Mouse (Mus musculus) brain, embryonic 18.5 days (tissue): Measurements from ENCODE around the gene Wwc1.

ENCODE experiments used
- DNase-seq: peaks from one replicate; pipeline ENCODE4 v3.0.0-alpha.2; 2012; ENCODE audit warnings: low read depth, low spot score

The Wwc1 gene

DNA sequence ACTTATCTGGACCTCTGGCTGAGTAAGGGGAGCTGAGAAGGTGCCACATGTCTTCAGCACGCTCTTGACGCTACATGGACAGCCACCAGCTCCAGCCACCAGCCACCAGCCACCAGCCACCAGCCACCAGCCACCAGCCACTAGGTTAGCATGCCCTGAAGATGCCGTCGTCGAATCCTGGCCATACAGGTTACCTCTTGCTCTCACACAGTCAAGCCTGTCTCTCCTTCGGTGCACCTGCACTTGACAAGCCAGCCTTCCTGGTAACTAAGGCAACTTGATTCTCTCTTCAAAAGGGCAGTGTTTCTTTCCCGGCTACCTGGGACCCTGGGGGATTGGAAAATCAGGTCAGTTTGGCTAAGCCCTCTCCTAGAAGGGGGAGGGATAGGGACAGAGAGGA lies 7.2 kb downstream of the Wwc1 start:
- no peak for DNase-seq

DNA sequence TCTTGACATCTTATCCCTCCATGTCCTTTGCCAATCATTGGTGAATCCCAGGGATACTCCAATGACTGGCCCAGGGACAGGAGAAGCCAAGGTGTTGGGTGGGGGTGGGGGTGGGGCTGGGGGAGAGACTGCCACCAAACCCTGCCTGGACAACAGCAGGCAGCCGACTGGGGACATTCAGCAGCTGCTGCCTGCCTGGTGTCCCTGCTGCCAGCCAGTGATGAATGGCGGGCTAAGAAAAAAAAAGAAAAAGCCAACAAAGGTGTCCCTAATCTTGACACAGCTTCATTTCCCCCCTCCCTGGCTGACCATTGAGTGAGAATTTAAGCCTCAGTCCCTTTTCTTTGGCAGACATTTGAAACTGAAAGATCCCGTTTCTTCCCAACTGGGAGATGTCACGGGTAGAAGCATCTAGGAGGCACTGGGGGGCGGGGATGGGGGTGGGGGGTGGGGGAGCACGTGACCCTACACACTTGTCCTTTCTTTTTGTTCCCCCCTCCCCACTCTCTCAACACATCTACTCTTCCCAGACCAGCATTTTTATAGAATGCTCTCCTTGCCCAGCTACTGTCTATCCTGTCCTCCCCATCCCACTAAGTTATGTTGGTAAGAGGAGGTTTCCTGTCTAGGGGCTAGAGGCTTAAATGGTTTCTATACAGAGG lies 7.9 kb downstream of the Wwc1 start:
- DNase-seq, result no peak

DNA sequence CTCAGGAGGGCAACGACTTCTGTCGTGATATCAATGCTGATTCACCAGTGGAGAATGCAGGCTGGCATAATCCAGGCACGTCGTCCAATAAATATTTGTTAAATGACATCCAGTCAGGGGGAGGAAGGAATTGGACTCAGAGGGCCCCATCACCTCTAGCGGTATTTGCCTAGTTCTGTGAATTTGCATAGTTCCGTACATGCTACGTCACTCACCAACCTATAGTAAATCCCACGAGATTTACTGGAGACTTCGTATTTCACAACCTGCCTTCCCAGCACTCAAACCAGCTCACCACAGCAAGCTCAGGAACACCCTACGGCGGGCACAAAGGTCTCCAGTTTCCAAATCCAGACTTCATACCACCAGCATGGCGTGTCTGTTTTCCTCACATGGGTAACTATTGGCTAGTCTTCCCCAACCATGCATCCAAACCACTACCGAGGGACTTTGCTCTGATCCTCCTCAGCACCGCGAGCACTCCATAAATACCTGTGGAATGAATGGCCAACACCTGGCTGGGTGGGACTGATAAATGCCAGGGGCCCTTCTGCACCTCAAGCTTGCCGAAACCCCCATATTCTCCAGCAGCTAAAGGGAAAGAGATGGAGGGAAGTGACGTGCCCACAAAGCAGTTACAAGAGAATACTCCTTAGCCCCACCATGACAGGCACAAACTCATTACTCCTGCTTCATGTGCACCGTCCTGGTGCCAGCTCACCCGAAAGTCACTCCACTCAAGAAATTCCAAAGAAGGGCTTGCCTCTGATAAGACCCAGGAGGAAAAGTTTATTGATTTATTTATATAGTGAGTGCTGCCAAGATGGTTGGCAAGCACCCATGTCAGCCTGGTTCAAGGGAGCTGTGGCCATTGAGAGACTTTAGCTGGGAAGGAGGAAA lies 9.3 kb downstream of the Wwc1 start:
- no peak for DNase-seq

DNA sequence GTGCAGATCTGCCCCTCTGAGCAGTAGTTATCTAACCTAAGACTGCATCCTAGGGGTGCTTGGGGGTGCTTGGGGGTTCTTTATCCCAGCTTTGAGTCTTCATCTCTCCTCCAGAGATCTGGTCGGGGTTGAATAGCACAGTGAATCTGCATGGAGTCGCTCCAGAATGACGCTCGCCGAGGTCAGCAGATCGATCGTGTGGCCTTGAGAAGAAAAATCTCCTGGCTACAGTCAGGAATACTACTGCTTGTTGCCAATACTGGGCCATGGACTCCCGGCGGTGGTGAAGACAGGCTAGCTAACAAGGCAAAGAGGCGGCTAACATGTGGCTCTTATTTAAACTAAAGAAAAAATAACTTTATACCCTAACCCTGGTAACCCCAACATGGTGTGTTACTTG lies 12.0 kb downstream of the Wwc1 start:
- DNase-seq, result no peak

DNA sequence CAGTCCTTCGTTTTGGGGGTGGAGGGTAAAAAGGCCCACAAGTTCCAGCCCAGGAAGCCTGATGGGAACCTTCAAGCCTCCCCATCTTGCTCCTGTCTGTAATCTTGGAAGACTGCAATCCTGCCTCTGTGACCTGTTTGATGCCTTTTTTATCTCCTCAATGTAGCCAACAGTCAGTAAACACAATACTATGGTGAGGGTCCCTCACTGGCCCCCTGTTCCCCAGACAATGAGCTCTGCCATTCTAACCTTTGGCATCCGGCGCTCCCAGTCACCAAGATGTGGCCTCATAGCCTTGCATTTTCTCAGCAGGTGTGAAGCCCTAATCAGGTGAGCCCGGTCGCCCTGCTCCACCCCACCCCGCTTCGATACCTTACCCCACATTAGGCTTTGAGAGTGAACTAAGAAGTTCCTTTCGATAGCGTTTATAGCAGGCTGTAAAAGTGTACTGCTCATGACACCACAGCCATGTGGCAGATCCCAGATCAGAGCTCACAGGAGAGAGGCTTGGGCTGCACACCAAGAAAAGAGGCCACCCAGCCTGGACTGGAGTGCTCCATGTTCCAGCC lies 16.3 kb downstream of the Wwc1 start:
- no peak for DNase-seq

DNA sequence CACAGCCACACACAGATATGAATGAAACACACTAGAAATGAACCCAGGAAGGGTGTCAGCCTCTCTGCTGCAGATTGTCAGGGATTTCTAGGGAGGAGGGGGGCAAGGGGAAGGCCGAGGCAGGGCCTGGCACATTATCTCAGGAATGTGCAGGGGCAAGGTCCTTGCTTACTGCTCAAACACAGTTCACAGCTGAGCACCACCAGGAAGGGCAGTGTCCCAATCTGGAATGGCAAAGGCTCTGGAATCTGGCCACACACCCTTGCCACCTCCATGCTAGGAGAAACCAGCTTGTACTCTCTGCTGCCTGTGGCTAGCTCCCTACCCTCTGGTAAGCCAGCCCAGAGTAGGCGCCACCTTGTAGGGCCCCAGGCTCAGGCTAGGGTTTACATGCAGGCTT lies 16.8 kb downstream of the Wwc1 start:
- no peak for DNase-seq

DNA sequence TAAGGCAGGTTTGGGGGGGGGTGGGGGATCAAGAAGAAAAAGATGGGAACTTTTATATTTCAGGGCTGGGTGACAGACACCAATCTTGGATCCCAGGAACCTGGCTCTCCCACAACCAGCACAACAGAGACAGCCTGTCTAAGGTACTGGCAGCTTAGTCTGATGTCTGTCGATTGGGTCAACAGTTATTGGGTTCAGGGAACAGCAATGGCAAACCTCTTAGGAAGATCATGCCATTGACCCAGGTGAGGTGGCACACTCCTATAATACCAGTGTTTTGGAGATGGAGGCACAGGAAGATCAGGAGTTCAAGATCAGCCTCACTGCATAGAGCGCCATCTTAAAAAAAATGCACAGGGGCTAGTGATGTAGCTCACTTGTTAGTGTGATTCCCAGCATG lies 17.9 kb downstream of the Wwc1 start:
- DNase-seq, result no peak

DNA sequence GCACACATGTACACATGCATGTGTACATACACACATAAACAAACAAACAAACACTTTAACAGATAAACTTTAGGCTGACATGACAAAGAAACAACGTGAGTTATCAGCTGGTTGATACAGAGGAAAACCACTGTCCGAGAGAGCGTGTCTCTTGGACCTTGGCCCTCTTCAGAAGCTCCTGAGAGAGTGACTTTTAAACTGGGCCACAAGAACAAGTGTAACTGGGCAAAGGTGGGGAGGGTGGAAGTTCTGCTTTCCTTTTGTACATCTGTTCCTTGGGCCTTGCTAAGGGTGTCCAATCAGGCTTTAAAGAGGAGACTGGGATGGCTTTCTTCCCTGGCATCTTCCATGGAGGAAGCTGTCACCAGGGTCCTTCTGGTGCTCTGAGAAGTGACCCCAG lies 21.1 kb downstream of the Wwc1 start:
- no peak for DNase-seq

DNA sequence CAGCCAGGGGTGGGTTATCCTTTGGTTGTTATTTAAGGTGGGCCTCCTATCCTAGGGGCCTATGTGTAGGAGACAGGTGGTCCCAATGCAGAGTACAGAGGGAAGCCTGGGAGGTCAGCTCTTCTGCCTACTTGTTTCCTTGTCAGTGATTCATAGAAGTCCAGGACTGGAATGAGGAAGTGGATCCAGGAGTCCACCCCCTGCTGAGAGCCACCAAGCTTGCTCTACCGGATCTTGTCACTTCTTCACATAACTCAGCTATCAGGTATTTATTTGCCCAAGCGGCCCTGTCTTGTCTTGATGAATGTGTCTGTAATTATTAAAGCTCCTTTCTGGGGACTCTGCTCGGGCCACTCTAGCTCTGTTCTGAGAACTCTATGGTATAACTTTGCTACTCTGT lies 24.8 kb downstream of the Wwc1 start:
- no peak for DNase-seq

DNA sequence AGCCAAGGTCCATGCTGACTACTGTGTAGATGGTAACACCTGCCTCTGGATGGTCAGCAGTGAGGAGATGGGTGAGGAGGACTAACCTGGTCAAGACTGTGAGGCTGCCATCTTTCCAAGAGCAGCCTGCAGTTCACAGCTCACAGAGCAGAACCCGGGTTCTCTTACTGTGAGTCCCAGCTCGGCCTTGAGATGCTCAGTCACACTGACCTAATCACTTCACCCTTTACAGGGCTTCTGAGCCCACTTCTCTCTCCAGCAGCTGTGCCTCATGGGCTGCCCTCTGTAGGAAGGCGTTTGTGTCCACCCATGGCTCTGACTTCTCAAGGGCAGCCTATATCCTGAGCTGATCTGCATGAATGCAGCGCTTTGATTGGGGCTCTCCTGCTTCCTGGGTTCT lies 27.1 kb downstream of the Wwc1 start:
- no peak for DNase-seq

DNA sequence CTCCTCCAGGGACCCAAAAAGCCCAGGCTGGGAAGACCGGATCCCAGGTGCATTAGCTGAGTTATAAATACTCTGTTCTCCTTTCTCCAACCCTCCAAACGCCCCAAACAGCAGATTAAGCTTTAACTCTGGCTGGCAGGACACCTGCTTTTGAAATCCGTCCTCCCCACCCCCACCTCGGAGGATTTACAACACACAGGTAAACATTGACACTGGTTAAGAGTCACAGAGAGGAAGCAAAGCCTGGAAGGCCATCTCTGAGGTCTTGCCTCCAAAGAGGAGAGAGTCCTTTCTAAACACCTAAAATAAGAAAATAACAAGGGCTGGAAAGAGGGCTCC lies 28.6 kb downstream of the Wwc1 start:
- DNase-seq, result no peak

DNA sequence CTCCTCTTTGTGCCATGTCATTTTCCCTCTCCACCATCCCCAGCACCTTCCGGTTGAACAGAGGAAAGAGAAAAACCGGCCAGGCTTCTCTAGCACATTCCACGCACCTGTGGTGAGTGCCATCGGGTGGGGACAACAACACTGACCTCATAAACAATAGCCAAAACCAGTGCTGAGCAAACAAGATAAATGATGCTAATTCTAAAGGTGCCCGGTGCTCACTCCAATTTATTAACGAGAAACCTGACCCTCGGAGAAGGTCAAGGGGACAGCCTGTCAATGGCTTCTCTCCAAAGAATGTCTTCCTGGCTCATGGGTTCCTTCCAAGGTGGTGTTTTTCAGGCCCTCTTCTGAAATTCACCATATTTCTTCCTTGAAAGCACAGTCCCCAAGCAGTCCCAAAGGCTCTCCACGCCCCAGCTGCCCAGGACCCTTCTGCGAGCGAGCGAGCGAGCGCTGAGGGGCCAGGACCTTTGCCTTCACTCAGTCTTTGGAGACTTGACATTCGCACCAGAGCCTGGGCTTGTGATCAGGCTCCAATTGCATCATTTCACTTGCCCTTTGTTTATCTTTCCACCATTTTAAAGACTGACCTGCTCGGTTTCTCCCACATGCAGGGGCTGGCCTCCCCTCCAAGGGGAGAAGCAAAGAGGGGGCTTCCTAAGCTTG lies 29.1 kb downstream of the Wwc1 start:
- DNase-seq, result no peak

DNA sequence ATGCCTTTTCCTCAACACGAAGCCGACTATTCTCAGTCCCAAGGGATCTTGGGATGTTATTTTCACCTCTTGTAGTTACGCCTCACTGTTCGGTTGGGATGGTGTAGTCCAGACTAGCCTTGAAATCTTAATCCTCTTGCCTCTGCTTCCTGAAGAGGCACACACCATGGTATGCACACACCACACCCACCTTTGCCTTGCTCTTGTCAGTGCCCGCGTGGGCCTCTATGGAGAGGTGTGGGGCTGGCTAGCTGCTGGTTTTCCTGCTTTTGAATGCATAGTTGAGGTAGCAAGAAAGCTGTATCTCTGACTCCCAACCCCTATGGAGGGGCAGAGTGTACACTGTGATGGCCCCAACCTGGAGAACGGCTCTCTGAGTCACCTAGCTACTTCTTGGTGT lies 29.9 kb downstream of the Wwc1 start:
- no peak for DNase-seq

DNA sequence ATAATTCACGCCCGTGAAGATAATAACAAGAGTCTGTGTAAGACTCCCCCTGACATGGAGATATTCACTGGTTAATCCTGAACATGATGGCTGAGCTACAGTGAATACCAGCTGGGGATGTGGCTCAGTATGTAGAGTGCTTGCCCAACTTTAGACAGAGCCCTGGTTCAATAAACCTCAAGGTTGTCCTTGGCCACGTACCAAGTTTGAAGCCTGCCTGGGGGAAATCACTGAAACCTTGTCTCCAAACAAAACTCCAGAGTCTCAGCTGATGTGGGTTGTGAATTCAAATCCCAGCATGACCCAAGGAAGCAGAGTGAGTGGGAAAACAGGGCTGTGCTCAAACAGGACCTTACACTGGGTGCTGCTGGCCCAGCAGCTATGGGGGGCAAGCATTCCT lies 30.3 kb downstream of the Wwc1 start:
- no peak for DNase-seq

DNA sequence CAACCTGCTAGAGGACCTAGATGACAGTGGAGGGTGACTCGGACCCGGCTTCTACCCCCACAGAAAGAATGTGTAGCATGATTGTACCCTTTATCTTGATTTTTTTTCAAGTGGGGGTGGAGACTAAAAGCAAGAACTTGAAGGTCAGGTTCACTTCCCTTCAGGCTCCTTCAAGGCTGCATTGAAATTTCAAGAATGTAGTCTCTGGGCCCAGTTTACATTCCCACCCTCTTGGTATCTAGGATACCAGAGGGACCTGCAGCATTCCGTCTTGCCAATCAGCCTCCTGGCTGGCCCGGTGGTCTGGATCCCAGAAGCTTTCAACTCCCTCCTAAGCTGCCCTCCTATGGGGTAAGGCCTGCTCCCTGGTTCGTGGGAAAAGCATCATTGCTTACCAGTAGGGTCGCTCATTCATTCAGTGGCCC lies 31.9 kb downstream of the Wwc1 start:
- no peak for DNase-seq

DNA sequence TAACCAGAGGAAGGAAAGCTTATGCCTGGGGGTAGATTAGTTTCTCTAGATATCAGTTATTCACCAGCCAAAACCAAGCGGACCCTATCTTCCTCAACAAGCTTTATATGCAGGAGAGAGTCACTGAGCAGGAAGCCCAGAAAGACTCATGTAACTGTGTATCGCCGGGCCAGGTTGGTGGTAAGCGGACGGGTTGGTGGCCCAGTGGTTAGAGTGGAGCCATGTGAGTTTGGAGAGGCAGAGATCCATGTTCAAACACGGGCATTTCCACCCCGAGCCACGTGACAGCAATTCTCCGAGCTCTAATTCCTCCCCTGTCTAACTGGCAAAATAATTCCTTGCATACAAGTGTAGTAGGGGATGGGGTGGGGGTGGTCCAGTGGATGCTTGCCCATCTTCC lies 32.4 kb downstream of the Wwc1 start:
- DNase-seq, result no peak

DNA sequence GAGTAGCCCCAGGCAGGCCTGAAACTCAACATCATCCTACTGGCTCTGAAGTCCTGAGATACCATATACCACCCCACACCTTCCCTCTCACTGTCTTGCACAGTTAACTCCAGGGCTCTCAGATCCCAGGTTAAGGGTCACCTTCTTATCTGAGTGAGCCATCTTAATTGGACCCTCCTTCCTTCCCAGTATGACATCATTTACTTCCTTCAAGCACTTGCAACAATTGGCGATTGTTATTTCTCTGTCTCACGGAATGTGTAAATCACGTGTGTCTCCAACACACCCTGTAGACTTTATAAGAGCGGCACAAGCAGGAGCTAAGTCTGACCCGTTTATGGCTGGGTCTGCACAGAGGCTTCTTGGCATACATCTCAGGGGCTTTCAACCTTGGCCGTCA lies 35.1 kb downstream of the Wwc1 start:
- DNase-seq, result no peak

DNA sequence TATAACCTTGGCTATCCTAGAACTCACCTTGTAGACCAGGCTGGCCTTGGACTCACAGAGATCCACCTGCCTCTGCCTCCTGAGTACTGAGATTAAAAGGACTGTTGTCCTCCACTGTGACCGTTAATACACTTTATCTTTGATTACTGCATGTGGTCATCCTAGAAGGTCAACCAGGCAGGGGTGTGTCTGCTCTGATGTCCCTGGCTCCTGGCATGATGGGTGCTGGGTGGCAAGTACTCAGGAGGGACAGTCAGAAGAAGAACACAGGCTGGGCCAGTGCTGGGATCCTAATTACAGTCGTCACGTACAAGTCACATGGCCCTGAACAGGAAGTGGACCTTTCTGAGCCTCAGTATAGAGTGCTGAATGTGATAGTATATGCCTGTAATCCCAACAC lies 38.7 kb downstream of the Wwc1 start:
- no peak for DNase-seq

DNA sequence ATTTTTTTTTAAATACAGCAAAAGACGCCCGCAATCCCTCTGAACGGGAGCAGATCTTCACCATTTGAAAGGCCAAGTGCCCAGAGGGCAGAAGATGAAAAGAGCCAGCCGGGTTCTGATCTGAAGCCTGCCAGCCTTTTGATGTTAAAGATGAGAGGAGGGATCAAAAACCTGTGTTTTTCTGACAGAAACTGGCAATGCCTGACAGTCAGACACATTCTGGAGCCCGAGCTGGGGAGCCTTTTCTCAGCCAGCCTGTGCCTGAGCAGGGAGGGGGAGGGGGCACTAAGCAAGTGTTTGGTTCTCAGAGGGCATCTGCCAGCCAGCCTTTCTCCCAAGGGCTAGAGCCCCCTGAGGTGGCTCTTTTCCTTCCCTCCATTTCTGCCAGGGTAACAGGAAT lies 39.3 kb downstream of the Wwc1 start:
- peak; percentile 40 for DNase-seq

DNA sequence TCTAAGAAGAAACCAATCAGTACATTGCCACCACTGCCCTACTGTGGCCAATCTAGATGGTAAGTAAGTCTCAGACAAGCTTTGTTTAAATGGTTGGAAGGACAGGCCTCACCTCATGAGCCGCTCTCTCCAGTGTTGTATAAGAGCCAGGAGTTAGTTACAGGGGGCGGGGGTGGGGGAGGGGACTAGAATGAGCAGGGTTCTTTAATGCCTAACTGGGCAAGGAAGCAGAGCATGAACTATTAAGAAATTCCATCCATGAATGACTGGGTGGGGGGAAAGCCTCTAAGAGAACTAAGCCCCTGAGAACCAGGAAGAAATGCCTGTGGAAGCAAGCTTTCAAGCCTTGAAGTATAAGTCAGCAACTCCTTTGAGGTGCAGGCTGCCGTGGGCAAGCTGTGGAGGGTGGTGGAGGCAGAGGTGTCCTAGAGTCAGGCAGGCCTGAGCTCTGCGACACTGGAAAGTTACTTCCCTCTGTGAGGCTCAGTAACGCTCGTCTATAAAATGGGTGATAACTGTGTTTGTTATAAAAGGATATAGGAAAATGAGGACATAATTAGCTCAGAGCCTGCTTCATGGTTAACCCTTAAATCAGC lies 41.4 kb downstream of the Wwc1 start:
- DNase-seq, result no peak

DNA sequence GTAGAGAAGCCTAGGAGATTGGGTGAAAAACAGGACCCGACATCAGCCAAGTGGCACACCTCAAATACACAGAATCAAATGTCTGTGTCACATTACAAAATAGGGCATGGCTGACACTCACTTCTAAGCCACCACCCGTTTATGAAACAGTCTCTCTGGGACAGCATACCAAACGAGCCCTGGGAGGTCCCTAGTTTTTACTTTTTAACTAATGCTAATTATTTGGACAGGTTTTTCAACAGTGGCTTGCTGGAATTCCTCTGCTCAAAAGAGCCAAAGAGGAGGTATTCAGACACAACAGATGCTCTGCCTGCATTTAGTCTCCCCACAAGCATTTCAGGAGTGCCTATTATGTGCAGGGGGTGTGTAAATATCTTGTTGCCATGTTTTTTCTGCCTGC lies 44.7 kb downstream of the Wwc1 start:
- no peak for DNase-seq

DNA sequence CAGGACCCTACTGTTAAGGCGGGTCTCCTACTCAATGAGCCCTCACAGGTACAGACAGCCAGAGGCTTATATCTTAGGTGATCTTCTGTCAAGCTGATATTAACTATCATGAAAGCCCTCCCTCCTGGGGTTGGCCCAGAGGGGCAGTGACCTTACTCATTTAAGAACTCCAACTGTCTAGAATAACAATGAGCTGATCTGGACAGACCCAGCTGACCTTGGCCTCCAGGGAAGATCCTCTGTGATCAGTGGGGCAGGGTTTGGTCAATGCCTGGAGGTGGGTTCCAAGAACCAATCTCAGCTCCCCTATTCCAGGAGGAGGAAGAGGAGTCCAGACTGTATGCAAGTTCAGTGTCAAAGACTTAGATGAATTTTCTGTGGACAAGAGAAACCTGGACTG lies 45.2 kb downstream of the Wwc1 start:
- DNase-seq, result no peak
